Mouse (Mus musculus): ENCODE results near the gene Nyap1.

- no peak for TF ChIP-seq CTCF (conservative IDR thresholded peaks at IDR 0.05; ENCODE audit: low read length)
- TF ChIP-seq NANOG (IDR thresholded peaks at IDR 0.05; ENCODE audit: borderline replicate concordance, low read length): no peak
These were observed 35.1 kb upstream of the Nyap1 start for GRCm38 (mm10) chr5:137776408-137776918.
